Mouse (Mus musculus) cerebellum, adult 2 months (tissue): Measurements from ENCODE around the gene Klf9.

ENCODE experiments used
- CTCF ChIP-seq: fragments of 200-500 bp; IDR thresholded peaks from 2 replicates; pipeline ENCODE4 v1.5.1; 2011; ENCODE audit warnings: low read depth, mild to moderate bottlenecking, control low read depth, low read length, moderate library complexity, borderline replicate concordance; ENCODE audit not compliant: insufficient read depth
- POLR2A ChIP-seq: fragments of 200-500 bp; IDR thresholded peaks from 2 replicates; pipeline ENCODE4 v1.6.1; 2011; ENCODE audit warnings: low read length, control low read depth, borderline replicate concordance; ENCODE audit not compliant: insufficient read depth

DNA sequence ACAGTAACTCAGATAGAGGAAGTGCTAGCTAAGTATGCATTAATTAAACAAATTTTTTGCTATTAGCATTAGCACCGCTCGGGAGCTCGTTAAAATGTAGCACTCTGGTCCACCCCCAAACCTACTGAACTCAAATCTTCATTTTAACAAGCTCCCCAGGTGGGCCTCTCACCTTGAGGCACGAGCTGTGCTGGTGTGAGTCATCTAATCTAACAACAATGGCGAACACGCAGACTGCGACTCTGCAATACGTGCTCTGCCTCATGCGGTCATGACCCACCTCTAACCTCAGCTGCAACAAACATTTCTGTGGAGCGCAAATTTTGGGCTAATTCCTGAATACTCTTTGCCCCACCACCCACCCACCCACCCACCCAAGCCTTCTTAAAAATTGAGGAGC, 19.2 kb upstream of the Klf9 start:
- TF ChIP-seq CTCF (no peak), POLR2A (no peak)
